Mouse (Mus musculus) myocyte (in vitro differentiated cells): ENCODE data around the gene Ehbp1.

Experiments
- CEBPB ChIP-seq: IDR thresholded peaks from 2 replicates; pipeline ENCODE4 v1.6.1; 2011; ENCODE audit warnings: mild to moderate bottlenecking, moderate library complexity; ENCODE audit not compliant: poor library complexity, insufficient read depth, severe bottlenecking
- E2F4 ChIP-seq: IDR thresholded peaks from one replicate; pipeline ENCODE4 v1.6.1; 2011; ENCODE audit warnings: mild to moderate bottlenecking, control low read depth, moderate library complexity; ENCODE audit not compliant: insufficient read depth
- MAX ChIP-seq: IDR thresholded peaks from one replicate; pipeline ENCODE4 v1.6.1; 2011; ENCODE audit warnings: low read depth, mild to moderate bottlenecking, control low read depth
- MYOD1 ChIP-seq, 3 experiments: IDR thresholded peaks; one replicate each; pipeline ENCODE4 v1.6.1; 2011; ENCODE audit warnings: control low read depth in 2 of 3, low read depth in 2 of 3, mild to moderate bottlenecking in 2 of 3, moderate library complexity in 1 of 3; ENCODE audit not compliant: insufficient read length in 2 of 3, control insufficient read depth in 1 of 3
- MYOG ChIP-seq, 3 experiments: IDR thresholded peaks; one replicate each; pipeline ENCODE4 v1.6.1; 2011; ENCODE audit warnings: control low read depth in 2 of 3, low read depth in 2 of 3, mild to moderate bottlenecking in 2 of 3; ENCODE audit not compliant: insufficient read length in 2 of 3, control insufficient read depth in 1 of 3, insufficient read depth in 1 of 3
- POLR2A ChIP-seq: IDR thresholded peaks from one replicate; pipeline ENCODE4 v1.6.1; 2011; ENCODE audit warnings: low read depth, mild to moderate bottlenecking, control low read depth, moderate library complexity; ENCODE audit not compliant: insufficient read length
- POLR2AphosphoS2 ChIP-seq: IDR thresholded peaks from one replicate; pipeline ENCODE4 v1.6.1; 2011; ENCODE audit warnings: low read depth, control low read depth; ENCODE audit not compliant: insufficient read length
- REST ChIP-seq: IDR thresholded peaks from one replicate; pipeline ENCODE4 v1.6.1; 2011; ENCODE audit warnings: mild to moderate bottlenecking, control low read depth, moderate library complexity; ENCODE audit not compliant: insufficient read depth, insufficient read length
- SRF ChIP-seq: IDR thresholded peaks from one replicate; pipeline ENCODE4 v1.6.1; 2011; ENCODE audit warnings: low read depth; ENCODE audit not compliant: control insufficient read depth, insufficient read length
- TCF12 ChIP-seq: IDR thresholded peaks from one replicate; pipeline ENCODE4 v1.6.1; 2011; ENCODE audit warnings: mild to moderate bottlenecking, control low read depth; ENCODE audit not compliant: poor library complexity, insufficient read depth, severe bottlenecking
- TCF3 ChIP-seq: IDR thresholded peaks from one replicate; pipeline ENCODE4 v1.6.1; 2011; ENCODE audit warnings: low read depth, control low read depth; ENCODE audit not compliant: insufficient read length
- USF1 ChIP-seq: IDR thresholded peaks from one replicate; pipeline ENCODE4 v1.6.1; 2011; ENCODE audit warnings: low read depth, mild to moderate bottlenecking, control low read depth, moderate library complexity

DNA sequence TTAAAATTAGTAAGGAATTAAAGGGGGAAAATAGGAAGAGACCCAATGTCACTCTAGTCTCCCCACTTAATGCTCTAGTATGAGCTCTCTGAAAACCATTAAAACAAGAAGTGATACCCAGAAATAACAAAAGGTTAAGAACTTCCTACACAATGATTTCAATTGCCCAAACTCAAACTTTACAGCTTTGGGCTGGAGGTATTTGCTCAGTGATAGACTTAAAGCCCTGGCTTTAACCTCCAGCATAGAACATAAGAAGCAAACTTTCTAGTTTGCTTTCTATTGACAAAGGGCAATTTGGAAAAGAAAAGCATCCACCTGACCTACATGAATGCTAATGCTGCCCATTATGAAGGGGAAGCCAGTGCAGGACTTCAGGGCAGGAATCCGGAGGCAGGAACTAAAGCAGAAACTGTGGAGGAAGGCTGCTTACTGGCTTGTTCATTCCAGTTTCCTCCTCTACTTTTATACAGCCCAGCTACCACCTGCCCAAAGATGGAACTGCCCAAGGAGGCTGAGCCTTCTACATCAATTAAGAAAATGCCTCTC, 353.6 kb downstream of the Ehbp1 start:
- TF ChIP-seq POLR2A: no peak
- TF ChIP-seq CEBPB: no peak
- no peak for TF ChIP-seq TCF3
- no peak for TF ChIP-seq TCF12
- TF ChIP-seq USF1: no peak
- TF ChIP-seq POLR2AphosphoS2: no peak
- no peak for TF ChIP-seq SRF
- TF ChIP-seq MAX: no peak
- TF ChIP-seq MYOG (IDR thresholded peaks at IDR 0.05; ENCODE audit: control insufficient read depth in 1 of 3, insufficient read depth in 1 of 3, insufficient read length in 2 of 3, low read depth in 2 of 3): no peak
- TF ChIP-seq E2F4: no peak
- no peak for TF ChIP-seq REST
- TF ChIP-seq MYOD1 (IDR thresholded peaks at IDR 0.05; ENCODE audit: control insufficient read depth in 1 of 3, insufficient read length in 2 of 3, low read depth in 2 of 3): no peak
